Mouse (Mus musculus) hindbrain, embryonic 11.5 days (tissue): ENCODE results near the gene Pofut2. TPM values are rescaled to one million over a fixed set of nuclear protein-coding genes. Genes with fewer than 3 reads are reported as not detected.
A peak's percentile ranks its signal among the peaks of the same experiment; 100 is the strongest.

Experiments used
- ATAC-seq: fragments of 200-750 bp; cut with Nextera tagmentation; 2 replicates; pipeline ENCODE4 v1.8.0; 2017; ENCODE audit warnings: mild to moderate bottlenecking, moderate TSS enrichment, moderate library complexity; ENCODE audit not compliant: low FRiP score
- DNase-seq: peaks from one replicate; pipeline ENCODE4 v3.0.0-alpha.2; 2015; ENCODE audit warnings: low spot score
- H3K27ac ChIP-seq: fragments of 300-500 bp; sonication (generic); 2 replicates; pipeline ENCODE4 v1.5.1; 2014; ENCODE audit warnings: mild to moderate bottlenecking, low read depth, low read length
- H3K27me3 ChIP-seq: fragments of 300-500 bp; sonication (generic); 2 replicates; pipeline ENCODE4 v1.6.1; 2014; ENCODE audit warnings: mild to moderate bottlenecking, low read length, moderate library complexity, mixed read lengths; ENCODE audit not compliant: control insufficient read depth, insufficient read depth
- H3K36me3 ChIP-seq: fragments of 300-500 bp; sonication (generic); 2 replicates; pipeline ENCODE4 v1.6.1; 2014; ENCODE audit warnings: mild to moderate bottlenecking, low read length, moderate library complexity, mixed read lengths; ENCODE audit not compliant: control insufficient read depth, insufficient read depth
- H3K4me1 ChIP-seq: fragments of 300-500 bp; sonication (generic); replicated peaks from 2 replicates; pipeline ENCODE4 v1.6.1; 2014; ENCODE audit warnings: low read length, mixed read lengths; ENCODE audit not compliant: control insufficient read depth, insufficient read depth
- H3K4me2 ChIP-seq: fragments of 300-500 bp; sonication (generic); replicated peaks from 2 replicates; pipeline ENCODE4 v1.6.1; 2014; ENCODE audit warnings: mild to moderate bottlenecking, low read depth, low read length
- H3K4me3 ChIP-seq: fragments of 300-500 bp; sonication (generic); 2 replicates; pipeline ENCODE4 v1.5.1; 2014; ENCODE audit warnings: low read depth, low read length
- H3K9ac ChIP-seq: fragments of 300-500 bp; sonication (generic); 2 replicates; pipeline ENCODE4 v1.6.1; 2014; ENCODE audit warnings: low read depth, low read length
- H3K9me3 ChIP-seq: fragments of 300-500 bp; sonication (generic); 2 replicates; pipeline ENCODE4 v1.6.1; 2016; ENCODE audit warnings: low read length; ENCODE audit not compliant: control insufficient read depth
- WGBS: fragments of 180-500 bp; shearing (Covaris S2); extraction: QIAGEN DNeasy Blood & Tissue Kit; methylation state at CpG from one replicate; pipeline ENCODE4 v1.1.7; 2014; 5-methylcytosine and 5-hydroxymethylcytosine counted together
- polyA plus RNA-seq: library from polyadenylated mRNA; unstranded; fragments of >200 nt; fragmentation: Nextera tagmentation; extraction: Ambion mirVana; gene quantifications from 2 replicates; pipeline ENCODE4 v1.2.1, GENCODE M21; 2014

The Pofut2 gene
- polyA plus RNA-seq, 1 experiment from 2014 or later: 72.6 TPM

DNA sequence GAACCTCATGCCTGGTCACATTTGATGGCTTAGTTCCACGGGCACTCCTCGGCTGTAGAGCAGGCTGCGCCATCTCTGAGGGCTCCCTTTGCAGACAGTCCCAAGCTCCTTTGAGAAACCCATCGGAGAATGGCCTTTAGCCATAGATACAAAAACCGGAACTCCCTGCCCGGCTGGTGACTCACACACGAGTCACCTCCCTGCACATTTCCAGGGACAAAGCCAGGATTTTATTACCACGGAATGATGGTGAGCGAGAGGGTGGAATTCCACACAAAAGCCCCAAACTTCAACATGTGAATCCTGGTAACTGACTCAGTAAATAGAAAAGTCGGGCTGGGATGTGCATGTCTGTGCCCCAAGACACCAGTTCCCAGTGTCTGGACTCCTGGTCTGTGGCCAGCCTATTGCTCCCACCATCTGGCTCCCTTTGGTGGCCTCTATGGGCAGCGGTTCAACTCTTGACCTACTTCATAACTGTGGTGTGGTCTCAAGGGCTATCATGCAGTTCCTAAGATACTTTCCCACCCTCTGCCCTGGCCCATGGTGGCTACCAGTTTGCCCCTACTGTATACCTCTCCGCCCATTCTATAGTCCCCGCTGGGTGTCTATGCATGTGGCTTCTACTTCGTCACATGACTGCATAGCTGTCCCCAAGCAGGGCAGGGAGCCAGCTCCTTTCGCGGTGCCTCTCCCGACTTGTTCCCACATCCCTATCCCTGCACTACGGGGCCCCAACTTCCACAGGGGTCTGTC is 7.1 kb upstream of the Pofut2 start:
- no peaks in the 10 kb centered on the region for H3K27me3 ChIP-seq
- H3K4me2 ChIP-seq: no peak overlapping the region
- H3K27ac ChIP-seq: no peak overlapping the region
- no peak overlapping the region for H3K4me3 ChIP-seq
- H3K36me3 ChIP-seq: no peaks in the 10 kb centered on the region
- no peak for DNase-seq
- no peaks in the 10 kb centered on the region; the same call in 1 of the 2 replicates for H3K4me1 ChIP-seq
- no peak overlapping the region for H3K9ac ChIP-seq
- H3K9me3 ChIP-seq: no peaks in the 10 kb centered on the region
- ATAC-seq: peak; percentile 38; the same call in 1 of the 2 replicates
- WGBS: 77% methylated on average over 18 of the region's 18 CpGs

- H3K27ac ChIP-seq: no peak overlapping the region
- no peak overlapping the region for H3K9ac ChIP-seq
- 0% methylated on average over 4 of the region's 4 CpGs for WGBS
- DNase-seq (peak; percentile 93), ATAC-seq (peak; percentile 76)
- H3K4me2 ChIP-seq: no peak overlapping the region
- no peaks in the 10 kb centered on the region for H3K27me3 ChIP-seq
- H3K4me1 ChIP-seq: no peaks in the 10 kb centered on the region; the same call in 1 of the 2 replicates
- H3K36me3 ChIP-seq: no peaks in the 10 kb centered on the region
- no peaks in the 10 kb centered on the region for H3K9me3 ChIP-seq
- H3K4me3 ChIP-seq: no peak overlapping the region
These were observed 6.2 kb upstream of the Pofut2 start for GRCm38 (mm10) chr10:77252790-77253189.

GRCm38 (mm10) chr10:77255231-77255630 is 3.8 kb upstream of the Pofut2 start:
- H3K27ac ChIP-seq: no peak overlapping the region
- peaks cover 2% of the 10 kb centered on the region; the same call in 1 of the 2 replicates for H3K4me1 ChIP-seq
- no peak for ATAC-seq
- no peaks in the 10 kb centered on the region for H3K9me3 ChIP-seq
- H3K4me3 ChIP-seq: no peak overlapping the region
- 77% methylated on average over 3 of the region's 3 CpGs for WGBS
- H3K27me3 ChIP-seq: no peaks in the 10 kb centered on the region
- H3K36me3 ChIP-seq: no peaks in the 10 kb centered on the region
- DNase-seq: no peak
- no peak overlapping the region for H3K9ac ChIP-seq
- no peak overlapping the region for H3K4me2 ChIP-seq

DNA sequence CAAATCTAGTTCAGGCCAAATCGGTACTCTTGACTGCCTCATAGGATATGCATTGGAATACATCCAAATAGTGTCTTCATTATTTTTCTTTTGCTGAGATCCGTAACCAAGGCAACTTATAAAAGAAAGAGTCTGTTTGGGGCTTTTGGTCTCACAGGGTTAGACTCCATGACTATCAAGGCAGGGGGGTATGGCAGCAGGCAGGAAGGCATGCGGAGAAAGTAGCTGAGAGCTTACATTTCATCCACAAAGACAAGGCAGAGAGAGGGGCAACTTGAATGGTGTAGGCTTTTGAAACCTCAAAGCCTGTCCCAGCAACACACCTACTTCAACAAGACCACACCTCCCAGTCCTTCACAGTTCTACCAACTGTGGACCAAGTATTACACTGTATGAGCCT is 3.3 kb upstream of the Pofut2 start:
- Histone ChIP-seq H3K9ac (no peak overlapping the region), H3K9me3 (no peaks in the 10 kb centered on the region), H3K27ac (no peak overlapping the region), H3K27me3 (no peaks in the 10 kb centered on the region), H3K36me3 (no peaks in the 10 kb centered on the region), H3K4me1 (peaks cover 3% of the 10 kb centered on the region; the same call in 1 of the 2 replicates), H3K4me3 (no peak overlapping the region), H3K4me2 (no peak overlapping the region)
- ATAC-seq (no peak), DNase-seq (no peak)
- 84% methylated on average over 3 of the region's 3 CpGs for WGBS

DNA sequence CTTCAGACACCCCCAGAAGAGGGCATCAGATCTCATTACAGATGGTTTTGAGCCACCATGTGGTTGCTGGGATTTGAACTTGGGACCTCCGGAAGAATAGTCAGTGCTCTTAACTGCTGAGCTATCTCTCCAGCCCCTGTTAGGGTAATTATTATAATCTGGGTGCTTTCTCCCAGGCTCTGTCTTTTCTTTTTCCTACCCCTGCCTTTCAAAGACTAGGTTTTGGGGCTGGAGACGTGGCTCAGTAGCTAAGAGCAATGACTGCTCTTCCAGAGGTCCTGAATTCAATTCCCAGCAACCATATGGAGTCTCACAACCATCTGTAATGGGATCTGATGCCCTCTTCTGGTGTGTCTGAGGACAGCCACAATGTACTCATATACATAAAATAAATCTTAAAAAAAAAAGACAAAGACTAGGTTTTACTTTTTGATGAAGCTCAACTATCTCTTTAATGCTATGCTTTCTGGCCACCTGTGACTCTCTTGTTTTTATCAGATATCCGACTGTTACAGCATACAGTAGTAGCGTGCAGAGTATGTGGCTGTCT is 902 bp upstream of the Pofut2 start:
- H3K4me3 ChIP-seq: no peak overlapping the region
- no peaks in the 10 kb centered on the region for H3K27me3 ChIP-seq
- H3K9ac ChIP-seq: no peak overlapping the region; the same call in 1 of the 2 replicates
- no peak for DNase-seq
- WGBS: 59% methylated on average over 4 of the region's 4 CpGs
- no peaks in the 10 kb centered on the region for H3K36me3 ChIP-seq
- H3K4me1 ChIP-seq: 0 out of 2 replicates have a peak, but pooled peaks cover 3% of the 10 kb centered on the region
- peak overlapping the region; percentile 78 for H3K4me2 ChIP-seq
- no peak for ATAC-seq
- no peaks in the 10 kb centered on the region for H3K9me3 ChIP-seq
- no peak overlapping the region for H3K27ac ChIP-seq

DNA sequence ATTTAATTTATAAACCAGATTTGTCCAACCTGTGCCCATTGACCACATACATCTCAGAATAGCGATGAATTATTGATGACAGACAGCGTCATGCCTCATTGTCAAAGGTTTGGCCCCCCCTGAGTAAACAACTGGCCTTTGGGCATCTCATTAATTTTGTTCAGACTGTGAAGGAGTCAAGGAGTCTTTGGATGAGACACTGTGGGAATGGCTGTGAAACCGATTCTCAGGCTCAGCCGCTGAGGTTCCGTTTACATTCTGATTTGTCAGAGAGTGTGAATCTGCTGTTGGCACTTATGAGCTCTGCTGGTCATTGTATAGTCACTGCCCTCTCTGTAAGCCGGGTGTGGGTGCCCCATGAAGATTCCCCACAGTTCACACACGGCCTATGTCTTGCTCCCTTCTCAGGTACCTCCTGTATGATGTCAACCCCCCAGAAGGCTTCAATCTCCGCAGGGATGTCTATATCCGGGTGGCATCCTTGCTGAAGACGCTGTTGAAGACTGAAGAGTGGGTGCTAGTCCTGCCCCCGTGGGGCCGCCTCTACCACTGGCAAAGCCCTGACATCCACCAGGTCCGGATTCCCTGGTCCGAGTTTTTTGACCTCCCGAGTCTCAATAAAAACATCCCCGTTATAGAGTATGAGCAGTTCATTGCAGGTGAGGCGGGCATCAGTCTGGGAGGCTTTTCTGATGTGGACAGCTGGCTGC is 1.3 kb downstream of the Pofut2 start:
- H3K27ac ChIP-seq: no peak overlapping the region
- peak overlapping the region; percentile 91 for H3K4me3 ChIP-seq
- peak overlapping the region; percentile 78 for H3K4me2 ChIP-seq
- WGBS: 87% methylated on average over 17 of the region's 17 CpGs
- no peak for DNase-seq
- no peak for ATAC-seq
- no peaks in the 10 kb centered on the region for H3K27me3 ChIP-seq
- no peaks in the 10 kb centered on the region for H3K9me3 ChIP-seq
- H3K9ac ChIP-seq: no peak overlapping the region; the same call in 1 of the 2 replicates
- H3K4me1 ChIP-seq: 0 out of 2 replicates have a peak, but pooled peaks cover 3% of the 10 kb centered on the region
- H3K36me3 ChIP-seq: no peaks in the 10 kb centered on the region

DNA sequence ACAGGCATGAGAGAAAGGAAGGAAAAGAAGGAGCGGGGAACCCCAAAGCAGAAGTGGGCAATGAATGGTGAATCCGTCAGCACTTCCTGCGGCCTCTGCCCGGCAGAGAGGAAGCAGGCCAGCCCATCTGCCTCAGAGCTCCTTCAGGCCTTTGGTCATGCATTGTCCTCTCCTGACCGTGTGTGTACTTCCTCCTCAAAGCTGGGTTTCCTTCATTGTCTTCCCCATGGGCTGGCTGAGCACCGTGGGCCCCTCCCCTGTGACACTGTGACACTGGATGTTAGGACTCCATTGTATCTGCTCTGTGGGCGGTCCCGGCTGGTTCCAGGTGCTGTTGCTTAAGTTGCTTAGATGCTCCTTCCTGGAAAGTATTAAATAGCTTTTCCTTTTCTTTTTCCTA is 7.3 kb downstream of the Pofut2 start:
- Histone ChIP-seq H3K36me3 (peaks cover 10% of the 10 kb centered on the region), H3K27me3 (no peaks in the 10 kb centered on the region), H3K9me3 (no peaks in the 10 kb centered on the region), H3K9ac (no peak overlapping the region), H3K4me1 (no peaks in the 10 kb centered on the region), H3K27ac (no peak overlapping the region), H3K4me2 (no peak overlapping the region), H3K4me3 (no peak overlapping the region)
- ATAC-seq (no peak), DNase-seq (no peak)
- 66% methylated on average over 8 of the region's 8 CpGs for WGBS

DNA sequence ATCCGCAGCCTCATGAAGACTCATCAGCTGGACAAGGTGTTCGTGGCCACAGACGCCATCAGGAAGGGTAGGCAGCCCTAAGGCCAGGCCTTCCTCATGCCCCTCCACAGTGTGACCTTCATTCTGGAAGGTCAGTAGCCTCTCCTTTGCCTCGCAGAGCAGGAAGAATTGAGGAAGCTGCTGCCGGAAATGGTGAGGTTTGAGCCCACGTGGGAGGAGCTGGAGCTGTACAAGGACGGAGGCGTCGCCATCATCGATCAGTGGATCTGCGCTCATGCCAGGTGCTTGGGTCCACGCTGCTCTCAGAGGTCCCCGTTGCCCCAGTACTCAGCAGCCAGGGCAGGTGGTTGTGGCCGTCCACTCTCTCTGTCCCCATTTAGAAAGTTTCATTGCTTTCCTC is 8.0 kb downstream of the Pofut2 start:
- no peak overlapping the region for H3K9ac ChIP-seq
- peaks cover 10% of the 10 kb centered on the region for H3K36me3 ChIP-seq
- H3K4me2 ChIP-seq: no peak overlapping the region
- H3K27me3 ChIP-seq: no peaks in the 10 kb centered on the region
- ATAC-seq (no peak), DNase-seq (no peak)
- no peaks in the 10 kb centered on the region for H3K9me3 ChIP-seq
- WGBS: 90% methylated on average over 14 of the region's 14 CpGs
- H3K4me3 ChIP-seq: no peak overlapping the region
- no peak overlapping the region for H3K27ac ChIP-seq
- H3K4me1 ChIP-seq: no peaks in the 10 kb centered on the region
